Mouse (Mus musculus): ENCODE data around the gene Chd2. TPM values are rescaled to one million over a fixed set of nuclear protein-coding genes. Genes with fewer than 3 reads are reported as not detected.

Gene Chd2
- total RNA-seq, 2 experiments from 2014 or later: 42.8 to 62.0 TPM

Other genes with a start within 250 kb of the Chd2 start
- 10 to 100 TPM; 10.3 to 20.0 TPM for gene Rgma, start 166.3 kb downstream of the Chd2 start, total RNA-seq (2021)
- 10 to 100 TPM; 12.1 to 12.7 TPM for gene Fam174b, start 198.5 kb upstream of the Chd2 start, total RNA-seq (2021)

Measured in adrenal gland, postnatal 10 days (tissue).